In genomic region chr2:76676401-76677226, GRCm38 (mm10) we compare ENCODE assay signal across 8 mouse cellular contexts. TPM values are rescaled to one million over a fixed set of nuclear protein-coding genes. Genes with fewer than 3 reads are reported as not detected.
A peak's percentile ranks its signal among the peaks of the same experiment; 100 is the strongest.
DNase-seq lines count a peak whose midpoint lies in the region; ATAC-seq and TF ChIP-seq lines count a peak whose summit lies in the region.

No protein-coding gene starts in this region.

- no peaks in the 10 kb centered on the region for H3K9me3 ChIP-seq in intestine, postnatal 0 days (ENCODE audit: control insufficient read depth)
- no peaks in the 10 kb centered on the region for H3K9me3 ChIP-seq in neural tube, embryonic 15.5 days (replicated peaks)

- DNase-seq in layer of hippocampus, adult 2 months (ENCODE audit: low spot score in 2 of 2), result no peak
- no peak for DNase-seq in layer of hippocampus, postnatal 14 days (ENCODE audit: low spot score in 2 of 2)
- DNase-seq in brain, embryonic 14.5 days (ENCODE audit: low read depth), result peak; percentile 20
- no peak for DNase-seq in left cerebral cortex, postnatal 36 days (ENCODE audit: low spot score in 2 of 2)
- DNase-seq in ovary, postnatal 10 days (ENCODE audit: low spot score), result no peak
- no peak for DNase-seq in layer of hippocampus, postnatal 36 days

- 41% methylated on average over 13 of the region's 13 CpGs for WGBS in intestine, postnatal 0 days
- 32% methylated on average over 13 of the region's 13 CpGs for WGBS in neural tube, embryonic 15.5 days

- H3K9ac ChIP-seq in intestine, postnatal 0 days (ENCODE audit: low read depth, low read length), result no peak overlapping the region
- peak overlapping the region; percentile 86 for H3K9ac ChIP-seq in neural tube, embryonic 15.5 days (replicated peaks)

- TF ChIP-seq CTCF in layer of hippocampus, adult 2 months (conservative IDR thresholded peaks at IDR 0.05), result no peak
- TF ChIP-seq CTCF in brain, embryonic 14.5 days (IDR thresholded peaks at IDR 0.05; ENCODE audit: borderline replicate concordance, extremely low read depth, insufficient read depth, insufficient read length), result no peak
- no peak for TF ChIP-seq CTCF in intestine, postnatal 0 days (IDR thresholded peaks at IDR 0.05; ENCODE audit: low read depth)

- no peak for TF ChIP-seq POLR2A in brain, embryonic 14.5 days (IDR thresholded peaks at IDR 0.05; ENCODE audit: borderline replicate concordance, extremely low read depth, insufficient read depth, insufficient read length, poor library complexity, severe bottlenecking)

- peak overlapping the region; percentile 69 for H3K4me2 ChIP-seq in intestine, postnatal 0 days (replicated peaks; ENCODE audit: low read depth)
- H3K4me2 ChIP-seq in neural tube, embryonic 15.5 days, result peak overlapping the region; percentile 72

- intact Hi-C loops in left cerebral cortex, postnatal 36 days (cut with DNase I), result no loop called here

- no peak overlapping the region for H3K27ac ChIP-seq in layer of hippocampus, adult 2 months
- no peak overlapping the region for H3K27ac ChIP-seq in intestine, postnatal 0 days (ENCODE audit: low read depth, low read length)
- H3K27ac ChIP-seq in neural tube, embryonic 15.5 days (replicated peaks), result no peak overlapping the region

- ATAC-seq in intestine, postnatal 0 days, result no peak
- no peak for ATAC-seq in neural tube, embryonic 15.5 days (ENCODE audit: low FRiP score)

- H3K27me3 ChIP-seq in intestine, postnatal 0 days (replicated peaks; ENCODE audit: control insufficient read depth, insufficient read depth, low read length), result no peaks in the 10 kb centered on the region
- H3K27me3 ChIP-seq in neural tube, embryonic 15.5 days (replicated peaks), result no peaks in the 10 kb centered on the region

- H3K4me1 ChIP-seq in intestine, postnatal 0 days (replicated peaks; ENCODE audit: control insufficient read depth, insufficient read depth, low read length), result 0 out of 2 replicates have a peak, but pooled peaks cover 3% of the 10 kb centered on the region
- peaks cover 42% of the 10 kb centered on the region for H3K4me1 ChIP-seq in neural tube, embryonic 15.5 days

- peak overlapping the region; percentile 84 for H3K4me3 ChIP-seq in layer of hippocampus, adult 2 months
- H3K4me3 ChIP-seq in intestine, postnatal 0 days (ENCODE audit: low read depth, low read length), result no peak overlapping the region; the same call in 1 of the 2 replicates
- H3K4me3 ChIP-seq in neural tube, embryonic 15.5 days (replicated peaks), result peak overlapping the region; percentile 76

- H3K36me3 ChIP-seq in intestine, postnatal 0 days (ENCODE audit: control insufficient read depth, insufficient read depth), result peaks cover 16% of the 10 kb centered on the region; the same call in 1 of the 2 replicates
- H3K36me3 ChIP-seq in neural tube, embryonic 15.5 days, result peaks cover 4% of the 10 kb centered on the region; the same call in 1 of the 2 replicates

RNA-seq across cellular contexts. Expression of gene Plekha3, which starts 1.5 kb away (rescaled TPM):
- total RNA-seq in layer of hippocampus, adult 2 months (2021), result 10 to 100 TPM; 43.9 to 48.0 TPM
- 10 to 100 TPM; 32.0 to 32.6 TPM for total RNA-seq in layer of hippocampus, postnatal 14 days (2021)
- polyA plus RNA-seq in brain, embryonic 14.5 days (2012; rRNA removed), result 17.7 and 18.7 TPM in 2 replicates
- 8.3 and 8.5 TPM in 2 replicates for polyA plus RNA-seq in intestine, postnatal 0 days (2015; fragmentation: Nextera tagmentation; extraction: Ambion mirVana)
- polyA plus RNA-seq in neural tube, embryonic 15.5 days (2015; fragmentation: Nextera tagmentation; extraction: Ambion mirVana), result 11.0 and 12.5 TPM in 2 replicates
- 10 to 100 TPM; 36.4 to 38.9 TPM for total RNA-seq in left cerebral cortex, postnatal 36 days (2021)
- total RNA-seq in layer of hippocampus, postnatal 36 days (2021), result 10 to 100 TPM; 49.7 to 50.1 TPM

RNA-seq across cellular contexts. Expression of gene Fkbp7, which starts 3.7 kb away (rescaled TPM):
- total RNA-seq in layer of hippocampus, adult 2 months (2021), result 1 to 10 TPM; 5.0 to 6.1 TPM
- total RNA-seq in layer of hippocampus, postnatal 14 days (2021), result 1 to 10 TPM; 4.4 to 5.2 TPM
- 7.4 and 9.6 TPM in 2 replicates for polyA plus RNA-seq in brain, embryonic 14.5 days (2012; rRNA removed)
- 30.0 and 30.8 TPM in 2 replicates for polyA plus RNA-seq in intestine, postnatal 0 days (2015; fragmentation: Nextera tagmentation; extraction: Ambion mirVana)
- 20.8 and 24.1 TPM in 2 replicates for polyA plus RNA-seq in neural tube, embryonic 15.5 days (2015; fragmentation: Nextera tagmentation; extraction: Ambion mirVana)
- total RNA-seq in left cerebral cortex, postnatal 36 days (2021), result 1 to 10 TPM; 3.6 to 6.1 TPM
- total RNA-seq in layer of hippocampus, postnatal 36 days (2021), result 1 to 10 TPM; 4.6 to 5.1 TPM

RNA-seq across cellular contexts. Expression of gene Pjvk, which starts 28.3 kb away (rescaled TPM):
- under 1 TPM in 1 of 2 experiments, not detected in 1; 0.39 TPM for total RNA-seq in layer of hippocampus, adult 2 months (2021)
- total RNA-seq in layer of hippocampus, postnatal 14 days (2021), result under 1 TPM in 1 of 2 experiments, not detected in 1; 0.79 TPM
- 0.42 and 0.55 TPM in 2 replicates for polyA plus RNA-seq in brain, embryonic 14.5 days (2012; rRNA removed)
- 0.12 and 0.31 TPM in 2 replicates for polyA plus RNA-seq in intestine, postnatal 0 days (2015; fragmentation: Nextera tagmentation; extraction: Ambion mirVana)
- 0.45 and 0.65 TPM in 2 replicates for polyA plus RNA-seq in neural tube, embryonic 15.5 days (2015; fragmentation: Nextera tagmentation; extraction: Ambion mirVana)
- under 1 TPM in 1 of 2 experiments, not detected in 1; 0.35 TPM for total RNA-seq in left cerebral cortex, postnatal 36 days (2021)
- not detected for total RNA-seq in layer of hippocampus, postnatal 36 days (2021)

RNA-seq across cellular contexts. Expression of gene Prkra, which starts 28.8 kb away (rescaled TPM):
- 10 to 100 TPM; 17.7 to 19.3 TPM for total RNA-seq in layer of hippocampus, adult 2 months (2021)
- total RNA-seq in layer of hippocampus, postnatal 14 days (2021), result 10 to 100 TPM; 15.9 to 18.4 TPM
- 85.8 and 89.5 TPM in 2 replicates for polyA plus RNA-seq in brain, embryonic 14.5 days (2012; rRNA removed)
- polyA plus RNA-seq in intestine, postnatal 0 days (2015; fragmentation: Nextera tagmentation; extraction: Ambion mirVana), result 20.0 and 20.3 TPM in 2 replicates
- 87.7 and 98.9 TPM in 2 replicates for polyA plus RNA-seq in neural tube, embryonic 15.5 days (2015; fragmentation: Nextera tagmentation; extraction: Ambion mirVana)
- total RNA-seq in left cerebral cortex, postnatal 36 days (2021), result 10 to 100 TPM; 13.7 to 14.6 TPM
- 10 to 100 TPM; 15.7 to 16.9 TPM for total RNA-seq in layer of hippocampus, postnatal 36 days (2021)
